Mouse (Mus musculus) liver, embryonic 15.5 days (tissue): ENCODE results near the gene Camkk2. TPM values are rescaled to one million over a fixed set of nuclear protein-coding genes. Genes with fewer than 3 reads are reported as not detected.

Experiments used
- ATAC-seq: fragments of 200-750 bp; cut with Nextera tagmentation; 2 replicates; pipeline ENCODE4 v1.8.0; 2017; ENCODE audit warnings: moderate number of reproducible peaks, mild to moderate bottlenecking, moderate library complexity; ENCODE audit not compliant: insufficient read depth
- H3K27ac ChIP-seq: fragments of 300-500 bp; sonication (generic); replicated peaks from 2 replicates; pipeline ENCODE4 v1.5.1; 2015; ENCODE audit warnings: mild to moderate bottlenecking, inconsistent platforms
- H3K27me3 ChIP-seq: fragments of 300-500 bp; sonication (generic); 2 replicates; pipeline ENCODE4 v1.6.1; 2015; ENCODE audit warnings: mild to moderate bottlenecking, inconsistent platforms
- H3K36me3 ChIP-seq: fragments of 300-500 bp; sonication (generic); replicated peaks from 2 replicates; pipeline ENCODE4 v1.6.1; 2015; ENCODE audit warnings: moderate library complexity, mild to moderate bottlenecking, inconsistent platforms
- H3K4me1 ChIP-seq: fragments of 300-500 bp; sonication (generic); replicated peaks from 2 replicates; pipeline ENCODE4 v1.6.1; 2015; ENCODE audit warnings: inconsistent platforms
- H3K4me2 ChIP-seq: fragments of 300-500 bp; sonication (generic); 2 replicates; pipeline ENCODE4 v1.6.1; 2015; ENCODE audit warnings: moderate library complexity, mild to moderate bottlenecking, inconsistent platforms
- H3K4me3 ChIP-seq: fragments of 300-500 bp; sonication (generic); replicated peaks from 2 replicates; pipeline ENCODE4 v1.5.1; 2015; ENCODE audit warnings: mild to moderate bottlenecking, inconsistent platforms
- H3K9ac ChIP-seq: fragments of 300-500 bp; sonication (generic); 2 replicates; pipeline ENCODE4 v1.6.1; 2015; ENCODE audit warnings: moderate library complexity, mild to moderate bottlenecking, inconsistent platforms
- H3K9me3 ChIP-seq: fragments of 300-500 bp; sonication (generic); replicated peaks from 2 replicates; pipeline ENCODE4 v1.6.1; 2016; ENCODE audit warnings: inconsistent platforms
- WGBS: fragments of 180-500 bp; shearing (Covaris S2); methylation state at CpG from one replicate; pipeline ENCODE4 v1.1.7; 2015; ENCODE audit warnings: mixed read lengths; ENCODE audit not compliant: insufficient replicate concordance; 5-methylcytosine and 5-hydroxymethylcytosine counted together
- polyA plus RNA-seq: library from polyadenylated mRNA; unstranded; fragments of >200 nt; fragmentation: Nextera tagmentation; extraction: Ambion mirVana; gene quantifications from 2 replicates; pipeline ENCODE4 v1.2.1, GENCODE M21; 2015

Camkk2 gene
- polyA plus RNA-seq, result 8.9 and 11.4 TPM in 2 replicates

DNA sequence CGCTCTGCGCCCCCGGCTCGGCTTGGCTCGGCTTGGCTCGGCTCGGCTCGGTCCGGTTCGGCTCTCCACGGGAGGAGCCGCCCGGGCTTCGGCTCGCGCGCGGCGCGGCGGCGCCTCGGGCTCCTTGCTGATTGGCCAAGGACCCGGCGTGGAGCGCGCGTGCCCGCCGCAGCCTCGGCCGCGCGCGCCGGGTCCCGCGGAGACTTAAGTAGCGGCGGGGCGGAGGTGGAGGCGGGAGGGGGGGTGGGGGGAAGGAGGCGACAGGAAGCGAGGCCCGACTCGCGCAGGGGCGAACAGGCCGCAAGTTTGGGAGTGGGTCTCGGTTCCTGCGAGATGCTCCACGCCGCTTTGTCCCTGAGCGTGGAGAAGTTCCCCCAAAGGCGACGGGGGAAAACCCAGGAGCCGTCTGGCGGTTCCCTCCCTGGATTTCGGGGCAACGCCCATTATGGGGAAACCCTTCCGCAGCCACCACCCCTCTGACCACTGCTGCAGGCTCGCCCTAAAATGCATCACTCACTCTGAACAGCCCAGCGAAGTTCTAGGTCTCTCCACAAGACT lies at the start of gene Camkk2:
Gene Camkk2, minus strand, starts transcription at position 133 of the 558 bp plus-strand sequence.
- H3K4me2 ChIP-seq, result peak within 1 kb of the TSS; percentile 96
- peak within 1 kb of the TSS; percentile 90 for H3K9ac ChIP-seq
- WGBS, result under 1% methylated on average over 56 of the region's 63 CpGs
- no peaks in the 10 kb centered on the region for H3K9me3 ChIP-seq
- peak within 1 kb of the TSS; percentile 83 for H3K27ac ChIP-seq
- H3K27me3 ChIP-seq, result no peaks in the 10 kb centered on the region
- peak; percentile 81 for ATAC-seq
- H3K36me3 ChIP-seq, result no peaks in the 10 kb centered on the region
- H3K4me1 ChIP-seq, result peaks cover 63% of the 10 kb centered on the region
- H3K4me3 ChIP-seq, result peak within 1 kb of the TSS; percentile 83

DNA sequence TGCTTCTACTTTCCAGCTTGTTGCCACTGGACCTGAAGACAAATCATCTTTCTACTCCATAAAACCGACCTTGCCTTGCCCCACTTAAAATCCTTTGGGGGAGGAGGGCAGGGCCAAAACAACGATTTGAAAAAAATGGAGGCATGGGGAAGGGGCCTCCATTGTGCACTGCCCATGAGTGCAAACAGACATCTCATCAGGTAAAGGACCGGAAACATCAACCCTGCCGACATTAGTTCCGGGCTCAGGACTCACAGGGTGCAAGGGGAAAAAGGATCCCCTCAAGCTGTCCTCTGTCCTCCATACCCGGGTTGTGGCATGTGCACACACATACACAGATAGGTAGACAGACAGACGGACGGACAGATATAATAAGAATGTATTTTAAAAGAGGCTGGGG lies 45.9 kb upstream of the Camkk2 start:
- Histone ChIP-seq H3K9ac (no peak overlapping the region), H3K36me3 (no peaks in the 10 kb centered on the region), H3K9me3 (no peaks in the 10 kb centered on the region), H3K4me1 (peaks cover 27% of the 10 kb centered on the region), H3K27ac (no peak overlapping the region), H3K4me3 (no peak overlapping the region), H3K4me2 (no peak overlapping the region), H3K27me3 (no peaks in the 10 kb centered on the region)
- WGBS, result 76% methylated on average over 8 of the region's 8 CpGs
- no peak for ATAC-seq

DNA sequence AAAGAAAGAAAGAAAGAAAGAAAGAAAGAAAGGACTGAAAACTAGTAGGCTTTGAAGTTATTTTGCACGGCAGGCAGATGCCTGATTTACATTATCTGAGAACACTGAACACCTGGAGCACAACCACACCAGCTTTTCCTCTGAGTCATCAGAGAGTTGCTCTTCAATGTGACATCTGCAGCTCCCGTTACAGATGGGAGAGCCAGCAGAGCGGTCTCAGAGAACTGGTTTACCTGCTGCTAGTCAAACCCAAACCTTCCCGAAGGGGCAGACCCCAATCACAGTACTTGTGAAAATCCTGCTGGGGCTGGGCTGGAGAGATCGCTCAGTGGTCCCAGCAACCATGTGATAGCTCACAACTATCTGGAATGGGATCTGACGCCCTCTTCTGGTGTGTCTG lies 45.2 kb upstream of the Camkk2 start:
- peaks cover 34% of the 10 kb centered on the region for H3K4me1 ChIP-seq
- no peak overlapping the region for H3K4me3 ChIP-seq
- H3K4me2 ChIP-seq, result no peak overlapping the region
- H3K9me3 ChIP-seq, result no peaks in the 10 kb centered on the region
- no peak overlapping the region for H3K9ac ChIP-seq
- H3K36me3 ChIP-seq, result peaks cover under 1% of the 10 kb centered on the region
- H3K27ac ChIP-seq, result no peak overlapping the region
- 59% methylated on average over 6 of the region's 6 CpGs for WGBS
- ATAC-seq, result no peak
- H3K27me3 ChIP-seq, result no peaks in the 10 kb centered on the region

DNA sequence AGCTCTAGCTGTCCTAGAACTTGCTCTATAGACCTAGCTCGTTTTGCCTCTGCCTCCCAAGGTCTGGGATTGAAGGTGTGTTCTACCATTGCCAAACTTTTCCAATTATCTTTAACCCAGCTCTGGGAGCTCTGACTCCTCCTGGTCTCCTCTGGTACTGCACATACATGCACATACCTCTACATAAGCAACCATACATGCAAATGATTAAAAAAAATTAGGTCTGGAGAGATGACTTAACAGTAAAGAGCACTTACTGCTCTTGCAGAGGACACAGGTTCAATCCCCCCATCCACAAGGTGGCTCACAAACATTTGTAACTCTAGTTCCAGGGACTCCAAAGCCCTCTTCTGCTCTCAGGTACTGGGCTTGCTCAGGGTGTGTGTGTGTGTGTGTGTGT lies 44.8 kb upstream of the Camkk2 start:
- Histone ChIP-seq H3K4me1 (peaks cover 37% of the 10 kb centered on the region), H3K4me3 (no peak overlapping the region), H3K4me2 (no peak overlapping the region), H3K36me3 (peaks cover 4% of the 10 kb centered on the region), H3K9me3 (no peaks in the 10 kb centered on the region), H3K27ac (0 out of 2 replicates have a peak overlapping the region, but pooled peaks have one; percentile 0), H3K9ac (no peak overlapping the region), H3K27me3 (no peaks in the 10 kb centered on the region)
- no peak for ATAC-seq
- WGBS, result 78% methylated on average over 1 of the region's 1 CpGs

DNA sequence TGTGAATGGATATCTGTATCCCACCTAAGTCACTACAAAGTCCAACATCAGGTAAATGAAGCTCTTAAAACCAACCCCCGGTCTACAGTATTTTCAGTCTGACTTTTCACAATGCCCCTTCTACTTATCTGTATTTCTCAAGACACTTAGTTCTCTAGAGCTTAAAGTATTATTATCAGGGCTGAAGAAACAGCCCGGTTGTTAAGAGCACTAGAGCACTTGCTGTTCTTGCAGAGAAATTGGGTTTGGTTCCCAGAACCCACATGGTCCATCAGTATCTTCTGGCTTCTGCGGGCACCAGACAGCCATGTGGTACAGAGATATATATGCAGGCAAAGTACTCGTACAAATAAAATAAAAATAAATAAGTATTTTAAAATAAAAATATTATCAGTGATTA lies 43.2 kb upstream of the Camkk2 start:
- H3K9me3 ChIP-seq, result no peaks in the 10 kb centered on the region
- H3K36me3 ChIP-seq, result peaks cover 19% of the 10 kb centered on the region
- H3K4me3 ChIP-seq, result no peak overlapping the region
- H3K27me3 ChIP-seq, result no peaks in the 10 kb centered on the region
- no peak for ATAC-seq
- no peak overlapping the region for H3K27ac ChIP-seq
- no peak overlapping the region for H3K9ac ChIP-seq
- no peak overlapping the region for H3K4me2 ChIP-seq
- H3K4me1 ChIP-seq, result peaks cover 37% of the 10 kb centered on the region
- 53% methylated on average over 4 of the region's 4 CpGs for WGBS

DNA sequence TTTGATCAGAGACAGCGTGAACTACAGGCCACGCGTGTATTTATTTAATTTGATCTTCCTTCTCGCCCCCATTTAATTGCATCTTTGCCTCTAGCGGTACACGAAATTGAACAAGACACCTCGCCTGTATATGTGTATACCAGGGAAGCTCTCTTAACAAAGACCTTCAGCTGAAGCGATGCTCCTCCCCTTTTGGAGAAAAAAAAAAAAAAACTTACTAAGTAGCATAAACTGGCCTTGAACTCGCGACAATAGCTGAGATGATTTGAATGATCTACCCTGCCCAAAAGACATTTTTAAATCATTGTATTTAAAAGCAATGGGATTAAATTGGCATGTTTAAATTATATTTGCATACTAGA lies 42.3 kb upstream of the Camkk2 start:
- H3K27ac ChIP-seq, result peak overlapping the region; percentile 98
- peaks cover 28% of the 10 kb centered on the region for H3K36me3 ChIP-seq
- H3K4me3 ChIP-seq, result peak overlapping the region; percentile 93
- H3K4me1 ChIP-seq, result peaks cover 37% of the 10 kb centered on the region
- under 1% methylated on average over 10 of the region's 10 CpGs for WGBS
- H3K4me2 ChIP-seq, result peak overlapping the region; percentile 86
- H3K27me3 ChIP-seq, result no peaks in the 10 kb centered on the region
- H3K9ac ChIP-seq, result peak overlapping the region; percentile 87
- peak; percentile 19 for ATAC-seq
- no peaks in the 10 kb centered on the region for H3K9me3 ChIP-seq

DNA sequence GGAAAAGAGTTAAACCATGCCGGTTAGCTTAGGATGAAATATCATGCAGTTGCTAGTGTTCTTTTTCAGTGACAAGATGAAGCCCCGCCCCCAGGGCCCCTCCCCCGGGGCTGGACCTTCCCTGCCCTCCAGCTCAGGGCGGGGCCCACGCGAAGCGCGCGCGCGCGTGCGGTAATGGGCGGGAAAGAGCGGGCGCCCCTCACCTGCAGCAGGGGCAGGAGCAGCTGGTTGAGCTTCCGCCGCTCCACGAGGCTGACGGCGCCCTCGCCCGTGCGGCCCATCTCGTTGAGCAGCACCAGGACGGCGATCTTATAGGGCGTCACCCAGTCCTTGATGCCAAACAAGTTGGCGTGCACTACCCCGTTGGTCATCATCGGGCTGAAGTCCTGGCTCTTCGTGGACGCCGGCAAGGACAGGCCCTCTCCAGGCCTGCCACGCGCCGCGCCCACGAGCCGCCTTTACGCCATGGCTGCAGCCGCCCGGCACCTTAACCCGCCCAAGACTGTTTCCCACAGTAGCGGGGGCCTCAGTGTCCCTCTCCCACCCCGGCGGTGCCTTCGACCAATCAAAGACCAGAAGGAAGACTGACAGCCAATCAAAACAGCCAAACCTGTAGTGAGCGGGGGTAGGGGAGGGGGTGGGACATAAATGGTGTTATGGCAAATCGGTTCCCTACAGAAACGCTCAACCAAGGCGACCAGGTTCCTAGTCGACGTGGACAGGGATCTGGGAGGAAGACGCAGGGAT lies 41.7 kb upstream of the Camkk2 start, which contains the start of gene Anapc5:
Gene Anapc5, minus strand, starts transcription at position 563 of the 747 bp plus-strand sequence.
- Histone ChIP-seq H3K4me2 (peak within 1 kb of the TSS; percentile 86), H3K27ac (peak within 1 kb of the TSS; percentile 98), H3K27me3 (no peaks in the 10 kb centered on the region), H3K9ac (peak within 1 kb of the TSS; percentile 87), H3K4me1 (peaks cover 37% of the 10 kb centered on the region), H3K9me3 (no peaks in the 10 kb centered on the region), H3K4me3 (peak within 1 kb of the TSS; percentile 93), H3K36me3 (peaks cover 33% of the 10 kb centered on the region)
- ATAC-seq, result peak; percentile 99
- under 1% methylated on average over 55 of the region's 55 CpGs for WGBS

DNA sequence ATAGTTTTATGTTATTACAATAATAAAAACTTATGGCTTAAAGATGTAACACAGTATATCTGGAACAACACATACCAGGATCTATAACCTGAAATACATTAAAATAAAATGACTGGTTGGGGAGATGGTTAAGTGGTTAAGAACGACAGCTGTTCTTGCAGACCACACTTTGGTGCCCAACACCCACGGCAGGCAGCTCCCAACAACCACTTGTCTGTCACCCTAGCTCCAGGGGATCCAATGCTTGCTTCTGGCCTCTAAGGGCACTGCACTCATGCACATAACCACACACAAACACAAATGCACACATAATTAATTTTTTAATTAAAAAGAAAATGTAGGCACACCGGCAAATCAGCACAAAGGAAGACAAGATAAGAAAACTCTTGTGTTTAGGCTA lies 33.5 kb upstream of the Camkk2 start:
- no peak overlapping the region for H3K4me2 ChIP-seq
- no peak overlapping the region for H3K4me3 ChIP-seq
- no peak overlapping the region for H3K9ac ChIP-seq
- H3K4me1 ChIP-seq, result no peaks in the 10 kb centered on the region; the same call in 1 of the 2 replicates
- H3K27ac ChIP-seq, result no peak overlapping the region
- peaks cover 93% of the 10 kb centered on the region for H3K36me3 ChIP-seq
- ATAC-seq, result no peak
- no peaks in the 10 kb centered on the region for H3K27me3 ChIP-seq
- H3K9me3 ChIP-seq, result no peaks in the 10 kb centered on the region
- WGBS, result 61% methylated on average over 3 of the region's 3 CpGs

DNA sequence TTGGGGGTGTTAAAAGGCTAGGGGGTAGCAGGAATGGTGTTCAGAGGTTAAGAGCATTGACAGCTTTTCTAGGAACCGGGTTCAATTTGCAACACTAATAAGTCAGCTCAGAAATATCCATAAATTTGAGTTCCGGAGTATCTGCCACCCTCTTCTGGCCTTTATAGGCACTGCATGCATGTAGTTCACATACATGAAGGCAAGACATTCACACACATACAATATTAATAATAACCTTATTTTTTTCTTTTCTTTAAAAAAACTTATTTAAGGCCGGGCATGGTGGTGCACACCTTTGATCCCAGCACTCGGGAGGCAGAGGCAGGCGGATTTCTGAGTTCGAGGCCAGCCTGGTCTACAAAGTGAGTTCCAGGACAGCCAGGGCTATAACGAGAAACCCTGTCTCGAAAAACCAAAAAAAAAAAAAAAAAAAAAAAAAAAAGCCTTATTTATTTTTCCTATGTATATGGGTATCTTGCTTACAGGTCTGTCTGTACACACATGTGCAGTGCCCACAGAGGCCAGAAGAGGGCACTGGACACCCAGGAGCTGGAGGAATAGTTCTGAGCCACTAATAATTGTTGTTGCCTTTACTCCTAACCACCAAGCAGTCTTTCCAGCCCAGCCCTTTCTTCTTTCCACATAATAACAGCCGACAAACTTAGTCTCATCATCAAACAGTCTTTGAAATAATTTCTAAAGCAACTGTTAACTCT lies 32.3 kb upstream of the Camkk2 start:
- no peak overlapping the region for H3K9ac ChIP-seq
- no peaks in the 10 kb centered on the region; the same call in 1 of the 2 replicates for H3K4me1 ChIP-seq
- no peak overlapping the region for H3K4me2 ChIP-seq
- H3K27ac ChIP-seq, result no peak overlapping the region
- H3K9me3 ChIP-seq, result no peaks in the 10 kb centered on the region
- H3K4me3 ChIP-seq, result no peak overlapping the region
- ATAC-seq, result no peak
- no peaks in the 10 kb centered on the region for H3K27me3 ChIP-seq
- 82% methylated on average over 9 of the region's 9 CpGs for WGBS
- peaks cover 94% of the 10 kb centered on the region for H3K36me3 ChIP-seq

DNA sequence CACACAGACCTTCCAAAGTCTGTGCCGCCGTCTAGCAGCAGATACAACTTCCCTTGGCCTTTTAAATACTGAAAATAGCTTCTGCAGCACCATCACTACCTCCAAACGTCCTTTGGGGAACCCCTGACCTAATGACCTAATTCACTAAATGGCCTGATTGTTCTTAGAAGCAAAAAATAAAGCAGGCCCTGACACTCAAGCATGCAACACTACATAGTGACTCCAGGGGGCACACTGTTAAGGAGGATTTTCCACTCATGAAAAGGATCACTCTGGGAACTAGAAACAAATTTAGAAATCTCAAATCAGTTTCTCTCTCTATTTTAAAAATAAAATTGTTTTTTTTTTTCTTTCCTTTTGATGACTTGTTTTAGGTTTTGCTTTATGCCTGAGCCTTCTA lies 26.3 kb upstream of the Camkk2 start:
- H3K9ac ChIP-seq, result no peak overlapping the region
- no peak overlapping the region for H3K4me3 ChIP-seq
- H3K27ac ChIP-seq, result no peak overlapping the region
- H3K9me3 ChIP-seq, result no peaks in the 10 kb centered on the region
- ATAC-seq, result no peak
- no peaks in the 10 kb centered on the region for H3K27me3 ChIP-seq
- H3K36me3 ChIP-seq, result peaks cover 97% of the 10 kb centered on the region
- WGBS, result 67% methylated on average over 3 of the region's 3 CpGs
- peaks cover 23% of the 10 kb centered on the region for H3K4me1 ChIP-seq
- H3K4me2 ChIP-seq, result no peak overlapping the region

DNA sequence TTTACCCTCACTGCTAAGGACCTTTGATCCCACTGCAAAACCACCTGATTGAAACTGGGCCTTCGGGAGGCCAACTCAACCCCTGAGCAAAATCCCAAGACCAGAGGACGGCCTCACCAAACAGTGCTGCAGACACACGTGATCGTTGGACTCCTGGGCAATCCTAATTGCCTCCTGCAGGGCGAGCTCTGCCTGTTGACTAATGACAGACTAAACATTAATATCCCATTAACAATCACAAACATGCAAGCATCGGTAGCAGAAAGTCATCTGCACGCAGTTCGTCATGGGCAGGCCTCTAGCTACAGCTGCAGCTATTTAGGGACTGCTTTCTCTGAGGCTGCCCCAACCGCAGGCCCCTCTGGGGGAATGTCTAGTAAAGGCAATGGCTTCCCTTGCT lies 23.5 kb upstream of the Camkk2 start:
- Histone ChIP-seq H3K9me3 (no peaks in the 10 kb centered on the region), H3K36me3 (peaks cover 99% of the 10 kb centered on the region), H3K27ac (peak overlapping the region; percentile 56), H3K9ac (no peak overlapping the region), H3K27me3 (no peaks in the 10 kb centered on the region), H3K4me1 (peaks cover 49% of the 10 kb centered on the region), H3K4me2 (no peak overlapping the region), H3K4me3 (no peak overlapping the region)
- no peak for ATAC-seq
- 79% methylated on average over 9 of the region's 9 CpGs for WGBS
